ENCODE assay signal across 11 mouse cellular contexts in the genomic region with DNA sequence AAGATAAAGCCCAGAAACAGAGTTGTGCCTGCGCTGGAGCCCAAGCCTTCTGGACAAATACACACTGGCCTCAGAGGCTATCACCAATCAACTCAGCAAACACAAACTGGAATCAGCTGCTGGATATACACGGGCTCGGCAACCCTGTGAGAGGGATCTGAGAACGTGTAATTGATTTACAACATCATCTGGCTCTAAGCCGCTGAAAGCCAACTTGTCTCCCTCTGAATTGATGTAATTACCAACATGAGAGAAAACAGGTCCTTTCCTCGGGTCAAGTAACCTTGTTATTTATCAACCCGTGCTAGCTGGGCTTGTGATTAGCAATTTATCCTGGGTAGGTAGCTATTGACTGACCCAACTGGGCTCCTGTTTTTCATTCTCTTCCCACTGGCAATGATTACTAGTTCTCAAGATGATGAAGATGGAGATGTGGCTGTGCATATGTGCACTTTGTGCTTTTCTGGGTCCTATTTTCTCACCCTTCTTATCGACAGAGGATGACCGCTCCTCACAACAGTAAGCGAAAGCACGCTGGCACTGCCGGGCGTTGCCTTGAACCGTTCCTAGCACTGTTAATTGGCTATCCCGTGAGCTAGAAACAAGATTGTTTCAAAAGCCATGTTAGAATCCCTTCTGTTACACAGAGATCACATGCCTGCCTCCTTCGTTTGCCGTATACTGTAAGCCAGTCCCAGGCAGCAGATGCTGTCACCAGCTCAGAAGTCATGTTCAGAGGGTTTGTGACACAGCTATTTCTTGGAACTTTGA.
DNase-seq lines count a peak whose midpoint lies in the region; ATAC-seq lines count a peak whose summit lies in the region.
"Had no signal": no experiment of that assay in that cellular context is flagged by ENCODE, and none has a peak within 500 bp of the region (broad histone marks: within the 10 kb centered on the region; RNA-seq: fewer than 3 reads in every experiment).

No protein-coding gene starts in this region.

- WGBS in forebrain, embryonic 13.5 days: 63% methylated on average over 17 of the region's 17 CpGs
- WGBS in forebrain, embryonic 15.5 days: 55% methylated on average over 17 of the region's 17 CpGs
- WGBS in midbrain, embryonic 15.5 days: 63% methylated on average over 17 of the region's 17 CpGs

- H3K27me3 ChIP-seq in forebrain, embryonic 13.5 days: no peaks in the 10 kb centered on the region
- H3K27me3 ChIP-seq in forebrain, embryonic 15.5 days: no peaks in the 10 kb centered on the region
- no peaks in the 10 kb centered on the region for H3K27me3 ChIP-seq in midbrain, embryonic 15.5 days (replicated peaks)
- H3K27me3 ChIP-seq: liver, embryonic 15.5 days had no signal

- no peak overlapping the region for H3K9ac ChIP-seq in forebrain, embryonic 13.5 days
- H3K9ac ChIP-seq in forebrain, embryonic 15.5 days (replicated peaks): no peak overlapping the region
- H3K9ac ChIP-seq in midbrain, embryonic 15.5 days: no peak overlapping the region
- H3K9ac ChIP-seq: liver, embryonic 15.5 days had no signal

- no peak overlapping the region for H3K4me2 ChIP-seq in forebrain, embryonic 13.5 days
- H3K4me2 ChIP-seq in forebrain, embryonic 15.5 days (replicated peaks): no peak overlapping the region
- no peak overlapping the region for H3K4me2 ChIP-seq in midbrain, embryonic 15.5 days
- H3K4me2 ChIP-seq: liver, embryonic 15.5 days had no signal

- H3K27ac ChIP-seq in forebrain, embryonic 13.5 days: no peak overlapping the region
- H3K27ac ChIP-seq in forebrain, embryonic 15.5 days (replicated peaks): no peak overlapping the region
- no peak overlapping the region for H3K27ac ChIP-seq in midbrain, embryonic 15.5 days
- H3K27ac ChIP-seq: layer of hippocampus, adult 2 months; liver, embryonic 15.5 days had no signal

- ATAC-seq in forebrain, embryonic 13.5 days: peak; percentile 43
- ATAC-seq in forebrain, embryonic 15.5 days (replicated peaks): no peak
- ATAC-seq in midbrain, embryonic 15.5 days (replicated peaks): peak; percentile 39; the same call in 1 of the 2 replicates

- H3K4me1 ChIP-seq in forebrain, embryonic 13.5 days: peaks cover 25% of the 10 kb centered on the region
- H3K4me1 ChIP-seq in forebrain, embryonic 15.5 days: 0 out of 2 replicates have a peak, but pooled peaks cover 2% of the 10 kb centered on the region
- peaks cover 9% of the 10 kb centered on the region for H3K4me1 ChIP-seq in midbrain, embryonic 15.5 days
- H3K4me1 ChIP-seq: liver, embryonic 15.5 days had no signal

- DNase-seq in embryo, embryonic 11 days: peak; percentile 75
- peak; percentile 79 for DNase-seq in kidney, adult 9 months
- DNase-seq in left cerebral cortex, adult 9 months (ENCODE audit: low spot score in 2 of 2): no peak
- no peak for DNase-seq in spleen, postnatal 4 days (ENCODE audit: low spot score in 2 of 2)
- no peak for DNase-seq in heart, postnatal 4 days
- DNase-seq: cerebellum, adult 2 months had no signal

- H3K9me3 ChIP-seq in forebrain, embryonic 13.5 days (replicated peaks): no peaks in the 10 kb centered on the region
- H3K9me3 ChIP-seq in forebrain, embryonic 15.5 days: no peaks in the 10 kb centered on the region
- H3K9me3 ChIP-seq in midbrain, embryonic 15.5 days: no peaks in the 10 kb centered on the region
- H3K9me3 ChIP-seq: liver, embryonic 15.5 days had no signal

- no peaks in the 10 kb centered on the region for H3K36me3 ChIP-seq in forebrain, embryonic 13.5 days (ENCODE audit: poor library complexity, severe bottlenecking)
- H3K36me3 ChIP-seq in forebrain, embryonic 15.5 days: no peaks in the 10 kb centered on the region
- H3K36me3 ChIP-seq in midbrain, embryonic 15.5 days (replicated peaks): no peaks in the 10 kb centered on the region
- H3K36me3 ChIP-seq: liver, embryonic 15.5 days had no signal

- H3K4me3 ChIP-seq in forebrain, embryonic 13.5 days: no peak overlapping the region
- H3K4me3 ChIP-seq in forebrain, embryonic 15.5 days: no peak overlapping the region
- H3K4me3 ChIP-seq in midbrain, embryonic 15.5 days: no peak overlapping the region
- H3K4me3 ChIP-seq: layer of hippocampus, adult 2 months; liver, embryonic 15.5 days had no signal

Comparison
In these comparisons a context has a peak if more than half of its experiments do, and no peak if none do; other contexts are left out.
1. DNase-seq: peak in embryo, embryonic 11 days (single experiment) and kidney, adult 9 months (single experiment); none in left cerebral cortex, adult 9 months (0 of 2), spleen, postnatal 4 days (0 of 2) and heart, postnatal 4 days (single experiment).